Mouse (Mus musculus) stomach, postnatal 0 days (tissue): ENCODE results near the gene Nkain4.

Experiments
- CTCF ChIP-seq: IDR thresholded peaks from 2 replicates; pipeline ENCODE4 v1.5.1; 2016; ENCODE audit warnings: antibody characterized with exemption, low read depth, mild to moderate bottlenecking, moderate library complexity
- EP300 ChIP-seq: optimal IDR thresholded peaks from 2 replicates; pipeline ENCODE3; 2016; ENCODE audit warnings: antibody characterized with exemption

- no peak for TF ChIP-seq CTCF
- TF ChIP-seq EP300, result no peak
Measured at GRCm38 (mm10) chr2:180896819-180897625, 57.5 kb downstream of the Nkain4 start.
